Mouse (Mus musculus): ENCODE measurements at regions not wholly inside any gene's neighbourhood (a gene's known extent, or its start where the extent isn't known, plus 50 kb on each side); places are given as distances from the start of the nearest gene placed in this dataset.

GRCm38 (mm10) chr3:71096071-71096470 is 1088.7 kb downstream of the Otol1 start:
- Histone ChIP-seq H3K4me3 (ENCODE audit: low read depth, low read length) (no peak overlapping the region), H3K27ac (ENCODE audit: low read depth) (no peak overlapping the region), H3K9ac (no peak overlapping the region), H3K36me3 (ENCODE audit: insufficient read depth) (no peaks in the 10 kb centered on the region), H3K4me1 (ENCODE audit: insufficient read depth) (no peaks in the 10 kb centered on the region), H3K27me3 (ENCODE audit: insufficient read depth, low read length) (no peaks in the 10 kb centered on the region), H3K9me3 (ENCODE audit: low read depth, low read length) (no peaks in the 10 kb centered on the region), H3K4me2 (no peak overlapping the region)
- 0 out of 2 replicates have a peak, but pooled peaks have one; percentile 10 for TF ChIP-seq CTCF (IDR thresholded peaks at IDR 0.05; ENCODE audit: low read depth)
- DNase-seq, result peak; percentile 6
- no peak for ATAC-seq (ENCODE audit: insufficient read depth)

- DNase-seq (no peak), ATAC-seq (ENCODE audit: insufficient read depth) (no peak)
- no peak overlapping the region for H3K4me3 ChIP-seq (ENCODE audit: low read depth, low read length)
- H3K27me3 ChIP-seq (ENCODE audit: insufficient read depth, low read length), result no peaks in the 10 kb centered on the region
- H3K4me1 ChIP-seq (ENCODE audit: insufficient read depth), result no peaks in the 10 kb centered on the region
- 80% methylated on average over 6 of the region's 6 CpGs for WGBS
- no peak overlapping the region for H3K4me2 ChIP-seq
- no peaks in the 10 kb centered on the region for H3K36me3 ChIP-seq (ENCODE audit: insufficient read depth)
- no peaks in the 10 kb centered on the region for H3K9me3 ChIP-seq (ENCODE audit: low read depth, low read length)
- H3K9ac ChIP-seq, result no peak overlapping the region
- H3K27ac ChIP-seq (ENCODE audit: low read depth), result no peak overlapping the region
- no peak for TF ChIP-seq CTCF (IDR thresholded peaks at IDR 0.05; ENCODE audit: low read depth)
Measured at GRCm38 (mm10) chr3:71103550-71103949, 1096.1 kb downstream of the Otol1 start.

GRCm38 (mm10) chr3:71145262-71145661 is 1137.8 kb downstream of the Otol1 start:
- Histone ChIP-seq H3K4me3 (ENCODE audit: low read depth, low read length) (no peak overlapping the region), H3K36me3 (ENCODE audit: insufficient read depth) (no peaks in the 10 kb centered on the region), H3K27ac (ENCODE audit: low read depth) (no peak overlapping the region), H3K9ac (no peak overlapping the region), H3K9me3 (ENCODE audit: low read depth, low read length) (no peaks in the 10 kb centered on the region), H3K27me3 (ENCODE audit: insufficient read depth, low read length) (no peaks in the 10 kb centered on the region), H3K4me2 (no peak overlapping the region), H3K4me1 (ENCODE audit: insufficient read depth) (no peaks in the 10 kb centered on the region)
- no peak for DNase-seq
- WGBS, result 59% methylated on average over 1 of the region's 1 CpGs
- TF ChIP-seq CTCF (IDR thresholded peaks at IDR 0.05; ENCODE audit: low read depth), result no peak
- ATAC-seq (ENCODE audit: insufficient read depth), result no peak

Data from lung, embryonic 14.5 days (tissue).